Mouse (Mus musculus): ENCODE measurements around the gene Ssr4. TPM values are rescaled to one million over a fixed set of nuclear protein-coding genes. Genes with fewer than 3 reads are reported as not detected.
A peak's percentile ranks its signal among the peaks of the same experiment; 100 is the strongest.

Ssr4 gene
- total and polyA plus RNA-seq, 3 experiments, result 283 to 343 TPM; not detected in 1

DNA sequence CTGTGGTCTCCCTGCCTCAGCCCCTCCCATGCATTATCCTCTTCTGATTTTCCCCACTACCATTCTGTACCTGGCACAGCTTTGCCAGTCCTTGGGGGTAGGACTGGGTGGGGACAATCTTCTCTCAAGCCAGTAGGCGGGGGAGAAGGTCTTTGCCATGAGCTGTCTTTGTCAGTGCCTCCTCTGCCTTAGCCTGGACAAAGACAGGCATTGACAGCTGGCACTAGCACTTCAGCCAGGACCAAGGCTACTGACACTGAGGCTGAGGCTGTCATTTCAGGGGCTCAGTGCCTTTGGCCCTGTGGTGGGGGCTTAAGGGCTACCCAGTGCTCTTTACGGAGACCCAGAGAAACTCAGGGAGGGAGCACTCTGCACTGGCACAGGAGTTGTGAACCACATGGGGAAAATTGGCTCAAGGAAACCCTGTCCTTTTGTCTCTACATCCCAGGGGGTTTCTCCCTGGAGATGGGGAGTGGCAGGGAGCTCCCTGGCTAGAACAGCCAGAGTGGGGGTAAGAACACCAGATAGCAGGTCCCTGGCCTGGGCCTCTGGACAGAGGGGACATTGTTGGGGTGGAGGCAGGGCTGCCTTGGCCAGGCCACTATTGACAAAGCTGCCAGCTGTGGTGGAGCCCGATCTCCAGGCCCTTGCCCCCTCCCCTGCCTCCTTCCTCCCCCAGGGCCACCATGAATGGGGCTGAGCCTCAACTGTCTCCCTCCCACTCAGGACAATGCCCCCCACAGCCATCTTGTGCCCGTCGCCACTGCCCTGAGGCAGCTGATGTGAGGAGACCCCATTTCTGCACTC lies 30.3 kb upstream of the Ssr4 start, which contains the start of gene Plxnb3:
Gene Plxnb3 (plus strand): TSS at position 757 of the 807 bp plus-strand sequence.
- H3K79me2 ChIP-seq (ENCODE audit: control insufficient read depth, insufficient read depth, low read length, poor library complexity), result no peaks in the 10 kb centered on the region
- TF ChIP-seq MAZ (IDR thresholded peaks at IDR 0.05; ENCODE audit: low read depth, low read length) (no peak), ZNF384 (IDR thresholded peaks at IDR 0.05; ENCODE audit: low read depth, low read length) (no peak), TAL1 (IDR thresholded peaks at IDR 0.05; ENCODE audit: low read length) (no peak), POLR2A (IDR thresholded peaks at IDR 0.05; ENCODE audit: control insufficient read depth in 1 of 2, insufficient read depth in 1 of 2, low read depth in 1 of 2, low read length in 2 of 2, poor library complexity in 1 of 2) (no peak), MXI1 (IDR thresholded peaks at IDR 0.05; ENCODE audit: low read depth, low read length) (no peak), ZKSCAN1 (IDR thresholded peaks at IDR 0.05; ENCODE audit: low read depth, low read length) (no peak), HCFC1 (IDR thresholded peaks at IDR 0.05; ENCODE audit: low read depth, low read length) (no peak), MAFK (IDR thresholded peaks at IDR 0.05; ENCODE audit: borderline replicate concordance, low read depth, low read length) (no peak), ZC3H11A (IDR thresholded peaks at IDR 0.05; ENCODE audit: low read depth, low read length) (no peak), SIN3A (IDR thresholded peaks at IDR 0.05; ENCODE audit: low read length) (no peak), RCOR1 (IDR thresholded peaks at IDR 0.05; ENCODE audit: low read depth, low read length) (no peak), CHD1 (IDR thresholded peaks at IDR 0.05; ENCODE audit: low read depth, low read length) (no peak), MYB (IDR thresholded peaks at IDR 0.05; ENCODE audit: low read depth, low read length) (no peak), USF1 (IDR thresholded peaks at IDR 0.05; ENCODE audit: low read depth, low read length) (no peak), MEF2A (IDR thresholded peaks at IDR 0.05; ENCODE audit: extremely low read depth, insufficient replicate concordance, low read depth, low read length, poor library complexity, severe bottlenecking) (no peak), POLR2AphosphoS5 (IDR thresholded peaks at IDR 0.05; ENCODE audit: borderline replicate concordance, low read depth, low read length) (no peak)
- H3K4me1 ChIP-seq (ENCODE audit: control insufficient read depth in 1 of 2, insufficient read depth in 2 of 2, low read length in 2 of 2), result peaks cover 0 to 19% of the 10 kb centered on the region in 2 experiments; a peak in 2 of 4 replicates
- H3K9me3 ChIP-seq (replicated peaks; ENCODE audit: insufficient read depth, low read length), result no peaks in the 10 kb centered on the region
- no peaks in the 10 kb centered on the region for H3K27me3 ChIP-seq (ENCODE audit: control insufficient read depth in 1 of 2, insufficient read depth in 2 of 2, low read length in 2 of 2)
- H3K36me3 ChIP-seq (ENCODE audit: control insufficient read depth in 1 of 2, insufficient read depth in 2 of 2, low read length in 2 of 2), result peaks cover 0 to 11% of the 10 kb centered on the region in 2 experiments; a peak in 2 of 4 replicates
- no peak for DNase-seq (ENCODE audit: low read depth, low spot score)
- H3K9ac ChIP-seq (ENCODE audit: control insufficient read depth, low read depth, low read length, poor library complexity, severe bottlenecking), result no peak within 1 kb of the TSS
- no peak within 1 kb of the TSS for H3K4me3 ChIP-seq (ENCODE audit: control insufficient read depth in 1 of 2, insufficient read depth in 1 of 2, low read depth in 2 of 2, low read length in 2 of 2)
- peak within 1 kb of the TSS; percentile 24; the same call in 1 of the 2 replicates for H3K27ac ChIP-seq (ENCODE audit: control insufficient read depth, low read depth, low read length)

GRCm38 (mm10) chrX:73758611-73759290 lies 28.1 kb upstream of the Ssr4 start:
- no peaks in the 10 kb centered on the region for H3K27me3 ChIP-seq (ENCODE audit: control insufficient read depth in 1 of 2, insufficient read depth in 2 of 2, low read length in 2 of 2)
- H3K4me3 ChIP-seq (ENCODE audit: control insufficient read depth in 1 of 2, insufficient read depth in 1 of 2, low read depth in 2 of 2, low read length in 2 of 2), result no peak overlapping the region
- H3K4me1 ChIP-seq (ENCODE audit: control insufficient read depth in 1 of 2, insufficient read depth in 2 of 2, low read length in 2 of 2), result peaks cover 0 to 19% of the 10 kb centered on the region in 2 experiments; a peak in 2 of 4 replicates
- peaks cover 0 to 11% of the 10 kb centered on the region in 2 experiments; a peak in 2 of 4 replicates for H3K36me3 ChIP-seq (ENCODE audit: control insufficient read depth in 1 of 2, insufficient read depth in 2 of 2, low read length in 2 of 2)
- TF ChIP-seq MAX (IDR thresholded peaks at IDR 0.05; ENCODE audit: low read length) (no peak), ETS1 (IDR thresholded peaks at IDR 0.05; ENCODE audit: low read depth, low read length) (no peak), ZNF384 (IDR thresholded peaks at IDR 0.05; ENCODE audit: low read depth, low read length) (no peak), CTCF (IDR thresholded peaks at IDR 0.05 in 2 of 3, conservative IDR thresholded peaks at IDR 0.05 in 1 of 3; ENCODE audit: control insufficient read depth in 1 of 3, insufficient read depth in 1 of 3, low read depth in 2 of 3, low read length in 3 of 3, poor library complexity in 1 of 3, severe bottlenecking in 1 of 3) (no peak), ELF1 (IDR thresholded peaks at IDR 0.05; ENCODE audit: low read depth, low read length) (no peak), ZMIZ1 (IDR thresholded peaks at IDR 0.05; ENCODE audit: low read depth, low read length) (no peak), NELFE (IDR thresholded peaks at IDR 0.05; ENCODE audit: low read depth, low read length) (no peak), CHD1 (IDR thresholded peaks at IDR 0.05; ENCODE audit: low read depth, low read length) (no peak), GATA1 (IDR thresholded peaks at IDR 0.05; ENCODE audit: low read depth, low read length) (no peak), ZKSCAN1 (IDR thresholded peaks at IDR 0.05; ENCODE audit: low read depth, low read length) (no peak), TCF12 (IDR thresholded peaks at IDR 0.05; ENCODE audit: low read depth, low read length) (no peak), ZC3H11A (IDR thresholded peaks at IDR 0.05; ENCODE audit: low read depth, low read length) (no peak), SIN3A (IDR thresholded peaks at IDR 0.05; ENCODE audit: low read length) (no peak), USF2 (IDR thresholded peaks at IDR 0.05; ENCODE audit: borderline replicate concordance in 1 of 2, insufficient read depth in 1 of 2, low read depth in 1 of 2, low read length in 2 of 2) (no peak), EP300 (IDR thresholded peaks at IDR 0.05; ENCODE audit: low read depth in 1 of 2, low read length in 2 of 2) (no peak), MAFK (IDR thresholded peaks at IDR 0.05; ENCODE audit: borderline replicate concordance, low read depth, low read length) (no peak), KAT2A (conservative IDR thresholded peaks at IDR 0.05; ENCODE audit: low read depth, low read length) (no peak), POLR2AphosphoS5 (IDR thresholded peaks at IDR 0.05; ENCODE audit: borderline replicate concordance, low read depth, low read length) (no peak)
- H3K79me2 ChIP-seq (ENCODE audit: control insufficient read depth, insufficient read depth, low read length, poor library complexity), result no peaks in the 10 kb centered on the region
- H3K9me3 ChIP-seq (replicated peaks; ENCODE audit: insufficient read depth, low read length), result no peaks in the 10 kb centered on the region
- DNase-seq (ENCODE audit: low read depth, low spot score), result no peak
- no peak overlapping the region for H3K9ac ChIP-seq (ENCODE audit: control insufficient read depth, low read depth, low read length, poor library complexity, severe bottlenecking)
- no peak overlapping the region for H3K27ac ChIP-seq (ENCODE audit: control insufficient read depth, low read depth, low read length)
